Mouse (Mus musculus) gonadal fat pad, adult 2 months (tissue): ENCODE measurements at regions not wholly inside any gene's neighbourhood (a gene's known extent, or its start where the extent isn't known, plus 50 kb on each side); places are given as distances from the start of the nearest gene placed in this dataset.

Experiments used
- DNase-seq: peaks from one replicate; pipeline ENCODE4 v3.0.0-alpha.2; 2012; ENCODE audit warnings: low read depth

GRCm38 (mm10) chr17:75895436-75895835 is 343.7 kb upstream of the Fam98a start:
- no peak for DNase-seq

DNA sequence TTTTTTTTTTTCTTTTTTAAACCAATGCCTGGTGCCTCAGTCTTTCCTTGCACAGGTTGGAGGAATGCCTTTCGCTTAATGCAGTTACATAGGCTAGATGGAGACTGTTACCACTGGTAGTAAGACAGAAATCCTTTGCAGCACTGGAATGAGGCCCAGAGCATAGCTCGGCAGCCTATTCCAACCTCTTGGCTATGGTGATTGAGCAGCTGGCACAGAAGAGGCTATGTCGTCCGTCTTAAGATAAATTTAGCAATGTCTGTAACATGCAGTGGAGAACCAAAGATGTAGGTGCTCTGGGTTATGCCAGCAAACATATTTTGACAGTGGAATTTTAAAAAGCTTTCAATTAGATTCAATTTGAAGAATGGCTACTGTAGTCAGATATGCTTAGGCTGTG is 343.2 kb upstream of the Fam98a start:
- DNase-seq: no peak

DNA sequence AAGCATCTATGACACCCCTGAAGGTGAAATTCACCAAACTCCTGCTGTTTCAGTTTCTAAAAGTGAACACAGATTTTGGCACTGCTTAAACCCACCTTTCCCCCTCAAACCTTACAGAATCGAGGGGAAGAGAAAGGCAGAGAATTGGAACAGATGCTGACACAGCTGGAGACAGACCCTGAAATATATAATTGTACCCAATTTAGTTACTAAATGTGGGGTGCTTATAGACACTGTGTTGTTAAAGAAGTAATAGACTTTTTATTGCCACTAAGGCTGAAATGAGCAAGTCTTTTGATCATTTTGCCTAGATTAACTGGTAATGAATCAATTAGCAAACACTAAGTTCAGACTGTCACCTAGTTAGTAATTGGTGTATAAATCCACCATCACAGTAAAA is 341.8 kb upstream of the Fam98a start:
- no peak for DNase-seq

DNA sequence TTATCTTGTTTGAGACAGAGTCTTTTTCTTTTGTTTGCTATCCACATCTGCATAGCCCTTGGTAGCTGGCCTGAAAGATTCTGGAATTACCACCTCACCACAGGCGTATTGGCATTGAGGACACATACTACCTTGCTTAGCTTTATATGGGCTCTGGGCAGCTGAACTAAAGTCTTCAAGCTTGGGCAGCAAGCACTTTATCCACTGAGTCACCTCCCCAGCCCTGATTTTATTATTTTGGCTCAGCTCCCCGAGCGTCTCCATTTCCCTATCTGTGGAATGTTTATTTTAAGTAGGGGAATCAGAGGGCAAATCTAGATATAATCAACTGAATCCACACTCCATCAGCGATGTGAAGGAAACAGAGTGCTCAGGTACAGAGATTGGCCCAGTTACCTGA is 340.4 kb upstream of the Fam98a start:
- no peak for DNase-seq

- DNase-seq: no peak
Observed at GRCm38 (mm10) chr17:75891564-75891963, 339.8 kb upstream of the Fam98a start.

DNA sequence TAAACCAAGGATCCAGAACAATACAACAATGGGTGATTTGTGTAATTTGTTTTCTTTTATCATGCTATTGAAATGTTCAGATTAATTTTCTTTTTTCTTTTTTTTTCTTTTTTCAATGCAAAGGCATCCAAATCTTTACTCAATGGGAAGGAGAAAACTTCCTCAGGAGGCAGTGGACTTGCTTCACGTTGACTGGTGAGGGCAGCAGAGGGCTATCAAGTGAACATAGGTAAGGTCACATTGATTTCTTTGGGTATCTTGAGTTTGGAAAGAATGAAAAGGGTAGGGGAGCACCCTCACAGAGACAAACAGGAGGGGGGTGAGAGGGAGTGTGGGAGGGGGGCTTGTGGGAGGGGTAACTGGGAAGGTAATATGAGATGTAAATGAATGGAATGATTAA is 326.1 kb upstream of the Fam98a start:
- DNase-seq: no peak

DNA sequence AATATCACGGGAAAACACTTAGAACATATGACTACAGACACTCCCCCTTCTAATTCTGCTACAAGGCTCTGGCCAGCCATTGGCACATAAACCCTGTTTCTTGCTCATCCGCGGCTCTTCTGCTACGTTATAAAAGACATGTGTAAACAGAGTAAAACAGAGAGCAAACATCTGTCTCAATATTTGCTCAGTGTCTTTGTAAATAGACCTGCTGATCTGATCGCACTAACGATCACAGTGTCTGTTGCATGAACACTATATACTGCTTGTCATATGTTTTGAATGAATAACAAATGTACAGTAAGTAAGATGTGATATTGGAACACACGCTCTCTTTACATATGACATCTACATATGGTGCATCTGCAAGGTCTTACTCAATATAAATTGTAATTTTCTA is 325.1 kb upstream of the Fam98a start:
- DNase-seq: no peak

- no peak for DNase-seq
Observed at GRCm38 (mm10) chr17:75874535-75874934, 322.8 kb upstream of the Fam98a start.

DNA sequence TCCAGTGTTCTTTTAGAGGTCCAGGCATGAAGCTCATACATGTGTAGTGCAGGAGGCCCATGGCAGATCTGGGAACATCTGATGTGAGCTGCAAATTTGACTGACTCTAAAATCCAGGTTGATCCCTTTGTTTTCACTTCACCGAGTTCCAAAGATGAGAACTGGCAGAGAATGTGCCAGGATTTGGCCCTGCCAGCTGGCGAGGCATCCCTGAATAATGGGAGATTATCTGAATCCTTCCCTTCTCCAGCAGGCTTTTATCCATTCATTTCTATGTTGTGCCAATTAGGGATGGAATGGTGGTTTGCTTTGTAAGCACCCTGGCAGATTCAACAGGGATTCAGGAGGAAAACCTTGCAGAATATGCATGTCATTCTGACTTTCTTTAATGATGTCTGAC is 318.7 kb upstream of the Fam98a start:
- DNase-seq: no peak

GRCm38 (mm10) chr17:75857015-75857414 is 305.3 kb upstream of the Fam98a start:
- DNase-seq: no peak

GRCm38 (mm10) chr17:75815997-75816626 is 264.4 kb upstream of the Fam98a start:
- DNase-seq: no peak

- DNase-seq: no peak
Observed at GRCm38 (mm10) chr17:75812163-75812562, 260.4 kb upstream of the Fam98a start.

DNA sequence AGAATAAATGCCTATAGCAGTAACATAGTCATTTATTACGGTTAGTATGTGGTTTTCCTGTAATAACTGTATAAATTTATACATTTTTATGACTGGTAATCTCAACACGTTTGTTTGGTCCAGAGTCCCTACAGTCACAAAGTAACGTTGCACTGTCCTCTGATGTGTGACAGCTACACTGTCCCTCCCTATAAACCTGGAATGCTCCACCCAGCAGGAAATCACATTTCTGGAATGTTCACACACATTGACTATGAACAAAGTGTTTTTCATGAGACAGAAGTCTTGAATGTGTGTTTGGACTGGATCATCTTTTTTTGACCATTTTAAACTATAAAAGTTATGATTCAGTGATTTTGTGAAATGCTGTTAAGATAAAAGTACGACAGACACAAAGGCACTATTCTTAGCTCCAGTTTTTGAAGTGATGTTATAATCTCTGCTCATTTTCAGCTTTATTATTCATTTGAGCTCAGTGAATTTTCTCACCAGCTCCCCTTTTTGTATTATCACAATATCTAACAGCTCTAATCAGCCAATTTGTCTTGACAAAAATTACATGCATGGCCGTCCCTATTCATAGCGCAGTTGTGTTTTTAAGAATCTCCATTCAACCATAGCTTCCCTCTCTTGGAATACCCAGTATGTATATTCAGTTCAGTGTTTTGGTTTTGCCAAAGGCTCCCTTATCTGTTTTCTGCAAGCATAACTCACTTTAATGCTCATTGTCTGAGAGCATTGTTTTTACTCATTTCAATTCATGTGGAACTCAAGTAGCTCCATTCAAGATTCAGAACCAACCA is 257.0 kb upstream of the Fam98a start:
- DNase-seq: no peak

- DNase-seq: no peak
Observed at GRCm38 (mm10) chr17:75808025-75808424, 256.3 kb upstream of the Fam98a start.

- no peak for DNase-seq
Observed at GRCm38 (mm10) chr17:75804358-75804757, 252.6 kb upstream of the Fam98a start.

GRCm38 (mm10) chr17:75796380-75796779 is 244.6 kb upstream of the Fam98a start:
- no peak for DNase-seq

GRCm38 (mm10) chr17:75795772-75796171 is 244.0 kb upstream of the Fam98a start:
- peak; percentile 61 for DNase-seq

- DNase-seq: no peak
Observed at GRCm38 (mm10) chr17:75779770-75780169, 228.0 kb upstream of the Fam98a start.

DNA sequence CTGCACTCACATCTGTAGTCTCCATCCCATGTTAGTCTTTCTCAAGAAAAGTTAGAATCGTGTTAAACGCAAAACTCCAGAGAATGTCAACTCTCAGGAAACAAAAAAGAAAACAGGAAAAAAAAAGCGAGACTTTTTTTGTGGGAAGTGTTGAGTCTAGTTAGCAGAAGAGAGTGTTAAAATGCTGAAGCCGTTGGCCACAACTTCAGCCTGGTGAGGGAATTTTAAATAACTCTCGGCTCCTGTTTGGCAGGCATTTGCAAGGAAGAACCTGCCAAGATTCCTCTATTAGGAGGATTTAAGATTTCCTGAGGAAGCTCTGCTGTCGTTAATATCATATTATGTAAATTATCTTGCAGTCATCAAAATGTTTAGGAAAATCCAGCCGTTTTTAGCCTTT is 224.9 kb upstream of the Fam98a start:
- DNase-seq: no peak

DNA sequence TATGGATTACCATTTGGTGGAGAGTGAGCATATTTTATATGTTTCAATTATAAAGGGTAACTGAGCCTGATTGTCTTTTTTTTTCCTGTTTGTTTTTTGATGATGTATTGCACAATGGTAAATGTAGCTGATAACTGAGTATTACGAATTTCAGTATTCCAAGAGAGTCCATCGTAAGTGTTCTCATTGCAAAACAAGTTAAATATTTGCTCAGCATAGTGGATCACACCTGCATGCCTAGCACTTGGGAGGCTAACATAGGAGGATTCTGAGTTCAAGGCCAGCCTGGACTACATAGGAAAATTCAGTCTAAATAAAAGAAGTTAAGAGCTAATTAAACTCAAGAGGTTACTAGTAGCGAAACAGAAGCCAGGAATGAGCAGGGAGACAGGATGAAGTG is 223.8 kb upstream of the Fam98a start:
- DNase-seq: no peak

GRCm38 (mm10) chr17:75772861-75773260 is 221.1 kb upstream of the Fam98a start:
- no peak for DNase-seq

DNA sequence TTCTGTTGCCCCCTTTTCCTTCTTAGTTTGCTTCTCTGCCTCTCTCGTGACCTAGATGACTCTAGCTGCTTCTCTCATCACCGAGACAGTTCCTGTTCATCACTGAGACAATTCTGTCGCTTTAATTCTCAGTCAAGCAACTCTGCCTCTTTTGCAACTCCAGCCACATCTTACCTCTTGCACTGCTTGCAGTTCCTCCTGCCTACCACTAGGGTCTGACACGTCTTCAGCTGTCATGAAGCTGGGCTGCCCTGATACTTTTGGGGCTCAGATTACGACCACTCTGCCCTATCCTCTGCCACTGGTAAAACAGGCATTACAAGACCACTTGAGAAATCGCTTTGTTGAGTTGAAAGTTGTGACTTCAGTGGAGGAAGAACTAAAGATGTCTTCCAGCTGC is 216.9 kb upstream of the Fam98a start:
- DNase-seq: no peak

DNA sequence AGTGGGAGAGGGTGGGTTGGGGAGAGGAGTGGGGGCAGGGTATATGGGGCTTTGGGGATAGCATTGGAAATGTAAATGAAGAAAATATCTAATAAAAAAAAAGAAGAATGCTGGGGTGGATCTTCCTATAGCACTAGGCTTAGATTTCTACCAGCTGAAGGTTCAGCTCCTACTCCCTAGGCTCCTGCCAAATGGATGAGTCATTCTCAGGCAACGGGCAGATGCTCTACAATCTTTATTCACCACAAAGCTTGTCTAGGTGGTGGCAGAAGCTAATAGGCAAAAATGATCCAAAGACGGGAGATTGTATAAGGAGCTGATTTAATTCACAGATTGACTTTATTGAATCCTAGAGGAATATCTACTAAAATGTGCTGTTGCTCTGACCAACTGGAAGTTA is 211.6 kb upstream of the Fam98a start:
- DNase-seq: no peak

GRCm38 (mm10) chr17:75756487-75756886 is 204.7 kb upstream of the Fam98a start:
- DNase-seq: no peak
